Mouse (Mus musculus) hindbrain, postnatal 0 days (tissue): ENCODE measurements around the gene Tbca. TPM values are rescaled to one million over a fixed set of nuclear protein-coding genes. Genes with fewer than 3 reads are reported as not detected.

Source experiments
- ATAC-seq: fragments of 200-750 bp; cut with Nextera tagmentation; 2 replicates; pipeline ENCODE4 v1.8.0; 2017; ENCODE audit warnings: mild to moderate bottlenecking, moderate TSS enrichment, moderate library complexity
- DNase-seq: peaks from one replicate; pipeline ENCODE4 v3.0.0-alpha.2; 2015; ENCODE audit warnings: low spot score
- H3K27ac ChIP-seq: fragments of 300-500 bp; sonication (generic); 2 replicates; pipeline ENCODE4 v1.5.1; 2014; ENCODE audit warnings: mild to moderate bottlenecking
- H3K27me3 ChIP-seq: fragments of 300-500 bp; sonication (generic); 2 replicates; pipeline ENCODE4 v1.6.1; 2014; ENCODE audit warnings: low read length, mixed read lengths; ENCODE audit not compliant: insufficient read depth
- H3K36me3 ChIP-seq: fragments of 300-500 bp; sonication (generic); 2 replicates; pipeline ENCODE4 v1.6.1; 2014; ENCODE audit warnings: low read length, mixed read lengths; ENCODE audit not compliant: insufficient read depth
- H3K4me1 ChIP-seq: fragments of 300-500 bp; sonication (generic); 2 replicates; pipeline ENCODE4 v1.6.1; 2014; ENCODE audit warnings: antibody characterized with exemption, low read length, mixed read lengths; ENCODE audit not compliant: insufficient read depth
- H3K4me2 ChIP-seq: fragments of 300-500 bp; sonication (generic); 2 replicates; pipeline ENCODE4 v1.6.1; 2014; ENCODE audit warnings: low read depth, mild to moderate bottlenecking, low read length, moderate library complexity, mixed read lengths
- H3K4me3 ChIP-seq: fragments of 300-500 bp; sonication (generic); 2 replicates; pipeline ENCODE4 v1.5.1; 2014; ENCODE audit warnings: low read length
- H3K9ac ChIP-seq: fragments of 300-500 bp; sonication (generic); replicated peaks from 2 replicates; pipeline ENCODE4 v1.6.1; 2014; ENCODE audit warnings: mild to moderate bottlenecking, low read length, moderate library complexity, mixed read lengths
- H3K9me3 ChIP-seq: fragments of 300-500 bp; sonication (generic); 2 replicates; pipeline ENCODE4 v1.6.1; 2016; ENCODE audit warnings: low read length, mixed read lengths
- CTCF ChIP-seq: IDR thresholded peaks from 2 replicates; pipeline ENCODE4 v1.5.1; 2016; ENCODE audit warnings: antibody characterized with exemption, control low read depth, low read depth
- WGBS: fragments of 180-500 bp; shearing (Covaris S2); extraction: QIAGEN DNeasy Blood & Tissue Kit; methylation state at CpG from one replicate; pipeline ENCODE4 v1.1.7; 2014; 5-methylcytosine and 5-hydroxymethylcytosine counted together
- polyA plus RNA-seq: library from polyadenylated mRNA; unstranded; fragments of >200 nt; fragmentation: Nextera tagmentation; extraction: Ambion mirVana; gene quantifications from 2 replicates; pipeline ENCODE4 v1.2.1, GENCODE M21; 2015
- total RNA-seq: library from RNA; depleted of rRNA; stranded (reverse); fragments of >200 nt; gene quantifications from 2 replicates; pipeline ENCODE4 v1.2.3, GENCODE M21; 2014; rRNA removed

The Tbca gene
- total and polyA plus RNA-seq, 2 experiments from 2014 or later: 127 to 349 TPM

DNA sequence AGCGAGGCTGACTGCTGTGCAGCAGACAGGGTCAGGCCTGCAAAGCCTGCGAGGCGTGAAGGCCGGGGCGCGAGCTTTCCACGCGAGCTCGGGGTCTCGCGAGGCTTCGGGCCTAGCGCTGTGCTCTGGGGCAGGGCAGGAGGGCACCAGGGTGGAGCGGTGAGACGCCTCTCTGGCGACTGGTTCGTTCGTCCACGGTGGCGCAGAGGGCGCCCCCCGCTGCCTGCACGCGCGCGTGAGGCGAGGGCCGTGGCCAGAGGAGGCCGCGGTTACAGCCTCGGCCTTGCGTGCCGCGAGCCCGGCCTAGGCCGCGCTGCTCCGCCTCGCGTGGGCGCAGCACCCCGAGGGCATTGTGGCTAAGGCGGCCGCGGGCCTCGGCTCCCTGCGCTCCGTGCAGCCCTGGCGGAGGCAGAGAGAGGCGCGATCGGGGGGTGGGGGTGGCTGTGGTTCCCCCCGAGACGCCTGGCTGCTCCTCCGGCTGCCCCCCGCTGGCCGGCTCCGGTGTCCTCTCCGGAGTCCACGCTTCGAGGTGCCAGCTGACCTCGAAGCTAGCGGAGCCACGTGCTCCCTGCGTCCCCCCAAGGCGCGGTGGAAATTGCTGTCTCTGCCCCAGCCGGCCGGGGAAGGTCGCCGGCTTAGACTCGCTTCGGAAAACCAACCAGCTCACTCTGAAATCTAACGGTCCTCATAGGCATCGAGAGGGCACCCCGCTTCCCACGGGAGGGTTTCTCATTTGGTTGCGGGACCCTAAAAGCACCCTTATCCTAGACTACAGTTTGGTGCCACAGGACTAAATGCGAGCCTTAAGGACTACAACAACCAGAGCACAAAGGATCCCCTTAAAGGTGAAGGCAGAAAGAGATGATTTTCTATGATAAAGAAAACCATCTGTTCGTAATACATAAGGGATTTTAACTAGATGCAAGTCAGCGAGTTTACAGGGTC is 96.9 kb downstream of the Tbca start:
- TF ChIP-seq CTCF: no peak
- 3% methylated on average over 67 of the region's 81 CpGs for WGBS
- Histone ChIP-seq H3K9me3 (no peaks in the 10 kb centered on the region), H3K4me2 (peak overlapping the region; percentile 33), H3K9ac (no peak overlapping the region), H3K4me1 (peaks cover 5% of the 10 kb centered on the region; the same call in 1 of the 2 replicates), H3K36me3 (no peaks in the 10 kb centered on the region), H3K27ac (no peak overlapping the region; the same call in 1 of the 2 replicates), H3K27me3 (peaks cover 85% of the 10 kb centered on the region), H3K4me3 (peak overlapping the region; percentile 23; the same call in 1 of the 2 replicates)
- ATAC-seq (peak; percentile 44; the same call in 1 of the 2 replicates), DNase-seq (no peak)

Other genes with a start within 250 kb of the Tbca start
- 4.3 and 4.7 TPM in 2 replicates for gene Otp, start 86.7 kb downstream of the Tbca start, total RNA-seq
- 4.2 and 4.9 TPM in 2 replicates for gene Otp, start 86.7 kb downstream of the Tbca start, polyA plus RNA-seq
- 22.2 and 23.7 TPM in 2 replicates for gene Wdr41, start 187.4 kb downstream of the Tbca start, total RNA-seq
- gene Wdr41, start 187.4 kb downstream of the Tbca start, polyA plus RNA-seq: 24.8 and 26.6 TPM in 2 replicates